Mouse (Mus musculus): ENCODE results near the gene Nos3.

GRCm38 (mm10) chr5:24348546-24348945 lies 16.1 kb upstream of the Nos3 start:
- TF ChIP-seq POLR2A (IDR thresholded peaks at IDR 0.05; ENCODE audit: insufficient read length, low read depth) (no peak), USF1 (IDR thresholded peaks at IDR 0.05; ENCODE audit: low read depth) (no peak), TCF12 (IDR thresholded peaks at IDR 0.05; ENCODE audit: insufficient read depth, poor library complexity, severe bottlenecking) (no peak), CEBPB (IDR thresholded peaks at IDR 0.05; ENCODE audit: insufficient read depth, poor library complexity, severe bottlenecking) (no peak), E2F4 (IDR thresholded peaks at IDR 0.05; ENCODE audit: insufficient read depth) (no peak), MAX (IDR thresholded peaks at IDR 0.05; ENCODE audit: low read depth) (no peak)
